Mouse (Mus musculus) large intestine, adult 2 months (tissue): ENCODE data around the gene Elavl4. TPM values are rescaled to one million over a fixed set of nuclear protein-coding genes. Genes with fewer than 3 reads are reported as not detected.

ENCODE experiments used
- DNase-seq: peaks from one replicate; pipeline ENCODE4 v3.0.0-alpha.2; 2012; ENCODE audit warnings: low read depth, low spot score
- WGBS: fragments of 180-500 bp; shearing (Covaris S2); methylation state at CpG from one replicate; pipeline ENCODE4 v1.1.7; 2018; 5-methylcytosine and 5-hydroxymethylcytosine counted together
- polyA plus RNA-seq: library from polyadenylated mRNA; depleted of rRNA; stranded (reverse); fragments of >200 nt; gene quantifications from 2 replicates; pipeline ENCODE4 v1.2.3, GENCODE M21; 2012

The Elavl4 gene
- polyA plus RNA-seq, 1 experiment = 1.2 TPM

- DNase-seq = no peak
- 85% methylated on average over 3 of the region's 3 CpGs for WGBS
Measured at GRCm38 (mm10) chr4:110284446-110284845, 67.3 kb downstream of the Elavl4 start.

- no peak for DNase-seq
- WGBS = 25% methylated on average over 4 of the region's 4 CpGs
Measured at GRCm38 (mm10) chr4:110270046-110270445, 81.7 kb downstream of the Elavl4 start.

GRCm38 (mm10) chr4:110266804-110267575 lies 84.7 kb downstream of the Elavl4 start:
- 43% methylated on average over 9 of the region's 9 CpGs for WGBS
- no peak for DNase-seq

GRCm38 (mm10) chr4:110264345-110264943 lies 87.3 kb downstream of the Elavl4 start:
- no peak for DNase-seq
- 59% methylated on average over 8 of the region's 8 CpGs for WGBS

- WGBS = 67% methylated on average over 3 of the region's 3 CpGs
- no peak for DNase-seq
Measured at GRCm38 (mm10) chr4:110257360-110257759, 94.3 kb downstream of the Elavl4 start.

GRCm38 (mm10) chr4:110255617-110256016 lies 96.1 kb downstream of the Elavl4 start:
- WGBS = 80% methylated on average over 4 of the region's 4 CpGs
- no peak for DNase-seq

GRCm38 (mm10) chr4:110250055-110250454 lies 101.7 kb downstream of the Elavl4 start:
- 70% methylated on average over 3 of the region's 3 CpGs for WGBS
- DNase-seq = no peak

GRCm38 (mm10) chr4:110242879-110243278 lies 108.8 kb downstream of the Elavl4 start:
- no peak for DNase-seq

- no peak for DNase-seq
- 62% methylated on average over 1 of the region's 1 CpGs for WGBS
Measured at GRCm38 (mm10) chr4:110234554-110234953, 117.2 kb downstream of the Elavl4 start.

GRCm38 (mm10) chr4:110232327-110232726 lies 119.4 kb downstream of the Elavl4 start:
- no peak for DNase-seq
- 73% methylated on average over 3 of the region's 3 CpGs for WGBS

- 82% methylated on average over 4 of the region's 4 CpGs for WGBS
- DNase-seq = no peak
Measured at GRCm38 (mm10) chr4:110231799-110232198, 119.9 kb downstream of the Elavl4 start.

- no peak for DNase-seq
- WGBS = 89% methylated on average over 1 of the region's 1 CpGs
Measured at GRCm38 (mm10) chr4:110229652-110230051, 122.1 kb downstream of the Elavl4 start.

- no peak for DNase-seq
Measured at GRCm38 (mm10) chr4:110229238-110229637, 122.5 kb downstream of the Elavl4 start.

- DNase-seq = no peak
- WGBS = 61% methylated on average over 8 of the region's 8 CpGs
Measured at GRCm38 (mm10) chr4:110227621-110228031, 124.1 kb downstream of the Elavl4 start.

GRCm38 (mm10) chr4:110225492-110225891 lies 126.2 kb downstream of the Elavl4 start:
- DNase-seq = no peak
- 75% methylated on average over 10 of the region's 10 CpGs for WGBS

- WGBS = 72% methylated on average over 5 of the region's 5 CpGs
- DNase-seq = no peak
Measured at GRCm38 (mm10) chr4:110218819-110219218, 132.9 kb downstream of the Elavl4 start.

GRCm38 (mm10) chr4:110217553-110217952 lies 134.2 kb downstream of the Elavl4 start:
- no peak for DNase-seq
- WGBS = 37% methylated on average over 3 of the region's 3 CpGs

GRCm38 (mm10) chr4:110214543-110214942 lies 137.2 kb downstream of the Elavl4 start:
- WGBS = 68% methylated on average over 6 of the region's 6 CpGs
- no peak for DNase-seq

GRCm38 (mm10) chr4:110213666-110214065 lies 138.0 kb downstream of the Elavl4 start:
- DNase-seq = no peak
- WGBS = 54% methylated on average over 5 of the region's 5 CpGs

- 67% methylated on average over 5 of the region's 5 CpGs for WGBS
- DNase-seq = no peak
Measured at GRCm38 (mm10) chr4:110210246-110210645, 141.5 kb downstream of the Elavl4 start.

- 72% methylated on average over 5 of the region's 5 CpGs for WGBS
- no peak for DNase-seq
Measured at GRCm38 (mm10) chr4:110209613-110210012, 142.1 kb downstream of the Elavl4 start.
